Mouse (Mus musculus) heart, adult 2 months (tissue): ENCODE results near the gene Mmp23. TPM values are rescaled to one million over a fixed set of nuclear protein-coding genes. Genes with fewer than 3 reads are reported as not detected.
A peak's percentile ranks its signal among the peaks of the same experiment; 100 is the strongest.
"Not testable (repeated sequence)": the region's sequence is repeated elsewhere in the genome, so short reads cannot be mapped to it uniquely, and the experiment has no call there.

Source experiments
- DNase-seq, 2 experiments: peaks; one replicate each; pipeline ENCODE4 v3.0.0; 2021
- H3K27ac ChIP-seq: fragments of 200-600 bp; 2 replicates; pipeline ENCODE4 v1.8.1; 2022
- H3K27me3 ChIP-seq: fragments of 200-500 bp; 2 replicates; pipeline ENCODE4 v1.6.1; 2012; ENCODE audit warnings: mild to moderate bottlenecking, low read length, inconsistent platforms, mixed read lengths; ENCODE audit not compliant: control insufficient read depth, insufficient read depth
- H3K36me3 ChIP-seq: fragments of 200-500 bp; 2 replicates; pipeline ENCODE4 v1.6.1; 2012; ENCODE audit warnings: low read length, inconsistent platforms; ENCODE audit not compliant: control insufficient read depth, insufficient read depth
- H3K4me1 ChIP-seq: fragments of 200-500 bp; 2 replicates; pipeline ENCODE4 v1.6.1; 2011; ENCODE audit warnings: low read length; ENCODE audit not compliant: control insufficient read depth, insufficient read depth
- H3K4me3 ChIP-seq: fragments of 200-600 bp; 2 replicates; pipeline ENCODE4 v1.8.1; 2022
- H3K79me2 ChIP-seq: fragments of 200-500 bp; replicated peaks from 2 replicates; pipeline ENCODE4 v1.6.1; 2012; ENCODE audit warnings: mild to moderate bottlenecking, inconsistent platforms, low read length, moderate library complexity, mixed read lengths; ENCODE audit not compliant: control insufficient read depth, insufficient read depth
- H3K9ac ChIP-seq: fragments of 200-500 bp; 2 replicates; pipeline ENCODE4 v1.6.1; 2012; ENCODE audit warnings: low read depth, mild to moderate bottlenecking, control low read depth, inconsistent platforms, low read length, mixed read lengths
- CTCF ChIP-seq: fragments of 200-600 bp; IDR thresholded peaks from 2 replicates; pipeline ENCODE4 v1.8.1; 2022; ENCODE audit warnings: antibody characterized with exemption, mild to moderate bottlenecking, moderate library complexity
- EP300 ChIP-seq: fragments of 200-500 bp; IDR thresholded peaks from 2 replicates; pipeline ENCODE4 v1.6.1; 2011; ENCODE audit warnings: low read depth, low read length, control low read depth; ENCODE audit not compliant: insufficient read depth
- POLR2A ChIP-seq: fragments of 200-500 bp; IDR thresholded peaks from 2 replicates; pipeline ENCODE4 v1.6.1; 2011; ENCODE audit warnings: mild to moderate bottlenecking, low read depth, low read length, control low read depth; ENCODE audit not compliant: insufficient read depth
- WGBS: fragments of 180-500 bp; shearing (Covaris S2); methylation state at CpG from one replicate; pipeline ENCODE4 v1.1.7; 2018; 5-methylcytosine and 5-hydroxymethylcytosine counted together
- intact Hi-C: fragments of 180-260 bp; cut with DNase I; formaldehyde crosslinking; loops from one replicate; pipeline ENCODE4 v1.15.1; 2025
- polyA plus RNA-seq: library from polyadenylated mRNA; depleted of rRNA; stranded (reverse); fragments of >200 nt; gene quantifications from 2 replicates; pipeline ENCODE4 v1.2.3, GENCODE M21; 2012
- total RNA-seq, 2 experiments: library from RNA; stranded (reverse); gene quantifications; 2 replicates each; pipeline ENCODE4 v1.2.3; 2021

The Mmp23 gene
- total and polyA plus RNA-seq, 3 experiments = 7.3 to 27.0 (median 7.5) TPM

- WGBS = under 1% methylated on average over 47 of the region's 47 CpGs
- intact Hi-C loops = no loop called here
- Histone ChIP-seq H3K4me3 (peak within 1 kb of the TSS; percentile 74), H3K4me1 (no peaks in the 10 kb centered on the region), H3K36me3 (no peaks in the 10 kb centered on the region), H3K79me2 (no peaks in the 10 kb centered on the region), H3K27ac (peak within 1 kb of the TSS; percentile 66), H3K27me3 (no peaks in the 10 kb centered on the region), H3K9ac (peak within 1 kb of the TSS; percentile 66)
- TF ChIP-seq CTCF (peak; percentile 21; the same call in 1 of the 2 replicates), EP300 (no peak), POLR2A (no peak)
- peak in 1 of 2 experiments; percentile 80 for DNase-seq
Observed at GRCm38 (mm10) chr4:155694111-155694481, 40.9 kb upstream of the Mmp23 start, which contains the start of gene Fndc10. Gene Fndc10, plus strand, starts transcription at chr4:155694342.

- TF ChIP-seq POLR2A (no peak), EP300 (no peak), CTCF (no peak)
- intact Hi-C loops = no loop called here
- no peak overlapping the region for H3K4me3 ChIP-seq
Observed at GRCm38 (mm10) chr4:155692421-155692820, 39.2 kb upstream of the Mmp23 start.

GRCm38 (mm10) chr4:155690571-155691375 is 37.6 kb upstream of the Mmp23 start:
- no peak overlapping the region for H3K4me3 ChIP-seq
- no peak overlapping the region for H3K9ac ChIP-seq
- no peak overlapping the region for H3K27ac ChIP-seq
- no peaks in the 10 kb centered on the region for H3K36me3 ChIP-seq
- H3K27me3 ChIP-seq = no peaks in the 10 kb centered on the region
- H3K4me1 ChIP-seq = no peaks in the 10 kb centered on the region
- no peak for DNase-seq
- 64% methylated on average over 12 of the region's 12 CpGs for WGBS
- intact Hi-C loops = no loop called here
- no peaks in the 10 kb centered on the region for H3K79me2 ChIP-seq
- TF ChIP-seq EP300 (no peak), POLR2A (no peak), CTCF (no peak)

More at GRCm38 (mm10) chr4:155692421-155692820, 39.2 kb upstream of the Mmp23 start:
- no peak for DNase-seq
- H3K27ac ChIP-seq = no peak overlapping the region
- no peaks in the 10 kb centered on the region for H3K36me3 ChIP-seq
- 96% methylated on average over 3 of the region's 3 CpGs for WGBS
- no peaks in the 10 kb centered on the region for H3K27me3 ChIP-seq
- no peak overlapping the region for H3K9ac ChIP-seq
- H3K4me1 ChIP-seq = no peaks in the 10 kb centered on the region
- no peaks in the 10 kb centered on the region for H3K79me2 ChIP-seq

DNA sequence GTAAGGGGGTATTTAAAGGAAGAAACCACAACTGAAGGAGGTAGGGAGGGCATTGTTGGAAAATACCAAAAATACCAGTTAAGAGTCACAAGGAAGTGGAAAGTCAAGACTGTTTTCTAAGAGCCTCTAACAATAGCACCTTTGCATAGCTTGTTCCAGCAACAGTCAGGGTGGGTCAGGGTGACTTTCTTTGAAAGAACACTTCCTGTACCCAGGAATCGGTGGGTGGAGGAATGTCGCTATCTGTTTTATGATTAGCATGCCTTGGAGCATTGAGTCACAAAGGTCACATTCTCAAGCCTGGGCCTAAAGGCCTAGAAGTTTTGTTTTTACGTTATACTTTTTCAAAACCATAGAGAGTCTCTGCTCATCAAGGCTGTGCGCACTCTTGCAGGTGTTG is 34.6 kb upstream of the Mmp23 start:
- H3K4me1 ChIP-seq, DNase-seq, H3K27me3 ChIP-seq, intact Hi-C loops, H3K79me2 ChIP-seq, H3K36me3 ChIP-seq, H3K27ac ChIP-seq, H3K4me3 ChIP-seq, H3K9ac ChIP-seq: not testable (repeated sequence)
- WGBS = 62% methylated on average over 4 of the region's 4 CpGs

DNA sequence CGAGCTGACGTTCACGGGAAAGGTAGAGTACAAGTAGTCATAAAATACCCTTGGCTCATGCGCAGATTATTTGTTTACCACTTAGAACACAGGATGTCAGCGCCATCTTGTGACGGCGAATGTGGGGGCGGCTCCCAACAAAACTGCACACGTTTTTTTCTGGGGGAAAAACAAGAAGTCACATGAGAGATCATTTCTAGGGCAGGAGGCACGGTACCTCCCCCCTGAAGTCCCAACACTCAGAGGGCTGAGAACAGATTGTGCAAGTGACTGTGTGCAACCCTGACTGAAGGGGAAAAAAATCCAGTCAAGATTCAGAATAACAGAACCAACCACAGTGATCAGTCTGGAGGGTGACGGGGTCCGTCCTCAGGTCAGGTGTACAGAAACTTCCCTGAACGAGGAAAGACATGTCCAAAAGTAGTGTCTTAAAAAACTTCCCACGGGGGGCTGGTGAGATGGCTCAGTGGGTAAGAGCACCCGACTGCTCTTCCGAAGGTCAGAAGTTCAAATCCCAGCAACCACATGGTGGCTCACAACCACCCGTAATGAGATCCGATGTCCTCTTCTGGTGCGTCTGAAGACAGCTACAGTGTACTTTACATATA is 30.6 kb upstream of the Mmp23 start:
- intact Hi-C loops, H3K79me2 ChIP-seq, H3K4me1 ChIP-seq, H3K27me3 ChIP-seq, DNase-seq, H3K9ac ChIP-seq, H3K4me3 ChIP-seq, H3K36me3 ChIP-seq, H3K27ac ChIP-seq: not testable (repeated sequence)
- 84% methylated on average over 16 of the region's 19 CpGs for WGBS

GRCm38 (mm10) chr4:155675991-155676390 is 22.8 kb upstream of the Mmp23 start:
- Histone ChIP-seq H3K27me3 (no peaks in the 10 kb centered on the region), H3K9ac (no peak overlapping the region), H3K4me1 (no peaks in the 10 kb centered on the region), H3K4me3 (no peak overlapping the region), H3K27ac (no peak overlapping the region), H3K36me3 (no peaks in the 10 kb centered on the region), H3K79me2 (no peaks in the 10 kb centered on the region)
- 51% methylated on average over 2 of the region's 2 CpGs for WGBS
- no peak for DNase-seq
- intact Hi-C loops = no loop called here
- TF ChIP-seq CTCF (peak; percentile 69), EP300 (no peak), POLR2A (no peak)
